Mouse (Mus musculus) ovary, adult 18-20 months (tissue): ENCODE data around the gene Etnk2.

Experiments
- DNase-seq: peaks from one replicate; pipeline ENCODE4 v3.0.0; 2022; ENCODE audit warnings: low spot score, mixed read lengths

Gene Etnk2

DNA sequence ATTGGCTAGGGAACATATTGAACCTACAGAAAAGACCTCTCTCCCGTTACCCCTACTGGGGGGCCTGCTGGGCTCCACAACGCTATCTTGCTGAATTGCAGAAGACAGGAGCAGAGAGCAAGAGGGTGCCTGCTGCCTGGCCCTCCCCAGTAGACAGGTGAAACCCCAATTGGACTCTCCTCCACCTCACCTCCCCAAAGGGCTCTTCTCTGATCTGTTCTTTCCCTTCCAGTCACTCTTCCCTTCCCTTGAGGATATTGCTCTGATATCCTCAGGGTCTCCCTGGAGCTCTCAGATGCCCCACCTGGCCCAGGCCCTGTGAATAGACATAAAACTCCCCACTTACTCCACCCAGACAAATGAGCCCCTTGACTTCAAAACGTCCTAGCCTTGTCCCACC, 53.7 kb downstream of the Etnk2 start:
- no peak for DNase-seq

- DNase-seq, result no peak
Measured at GRCm38 (mm10) chr1:133417539-133417938, 54.2 kb downstream of the Etnk2 start.

- DNase-seq, result peak; percentile 76
Measured at GRCm38 (mm10) chr1:133418164-133418800, 54.9 kb downstream of the Etnk2 start.

DNA sequence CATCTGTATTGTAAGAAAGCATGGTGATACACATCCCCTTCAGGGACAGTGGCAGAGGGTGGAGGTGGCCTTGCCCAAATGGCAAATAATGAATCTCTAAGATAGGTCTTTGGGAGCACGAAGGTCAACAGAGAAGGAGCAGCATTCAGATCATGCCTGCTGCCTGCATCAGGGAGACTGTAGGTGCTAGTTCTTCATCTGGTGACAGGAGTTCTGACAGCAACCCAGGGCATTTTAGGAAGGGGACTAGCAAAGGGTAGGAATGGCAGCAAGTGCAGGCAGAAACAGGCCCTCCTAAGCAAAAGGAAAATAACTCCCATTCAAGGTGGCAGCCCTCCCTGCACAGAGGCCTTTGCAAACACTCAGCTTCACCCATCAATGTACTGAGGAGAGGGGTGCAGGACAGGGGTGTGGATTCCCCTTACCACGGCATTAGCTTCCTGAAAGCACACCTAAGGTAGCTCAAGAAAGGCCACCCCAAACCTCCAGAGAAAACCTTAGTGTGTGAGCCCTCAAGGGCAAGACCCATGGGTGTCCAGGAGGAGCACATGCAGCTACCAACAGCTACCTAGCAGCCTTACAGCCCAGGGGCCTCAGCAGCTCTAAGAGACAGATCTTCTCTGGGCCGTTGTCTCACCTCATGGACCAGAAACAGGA, 55.9 kb downstream of the Etnk2 start:
- DNase-seq, result no peak

DNA sequence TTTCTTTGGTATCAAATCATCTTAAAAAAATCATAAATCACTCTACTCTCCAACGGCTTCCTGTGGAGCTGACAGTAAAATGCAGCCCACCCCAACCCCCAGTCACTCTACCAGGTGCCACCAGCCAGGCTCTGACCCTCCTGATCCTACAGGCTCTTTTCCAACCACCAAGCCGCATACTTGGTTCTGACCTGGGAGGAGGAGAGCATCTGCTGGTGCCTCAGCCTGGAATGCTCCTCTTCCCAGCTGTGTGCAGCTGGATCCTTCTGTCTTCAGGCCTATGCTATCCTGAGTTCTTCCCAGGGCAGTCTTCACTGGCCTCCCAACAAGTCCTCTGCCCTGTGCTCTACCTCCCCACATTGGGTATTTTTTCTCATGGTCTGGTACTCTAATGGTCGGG, 57.1 kb downstream of the Etnk2 start:
- DNase-seq, result no peak

- DNase-seq, result no peak
Measured at GRCm38 (mm10) chr1:133421061-133421460, 57.7 kb downstream of the Etnk2 start.

GRCm38 (mm10) chr1:133421975-133422570, 58.7 kb downstream of the Etnk2 start:
- DNase-seq, result no peak

GRCm38 (mm10) chr1:133422615-133423161, 59.3 kb downstream of the Etnk2 start:
- no peak for DNase-seq

- no peak for DNase-seq
Measured at GRCm38 (mm10) chr1:133423166-133423542, 59.8 kb downstream of the Etnk2 start.

DNA sequence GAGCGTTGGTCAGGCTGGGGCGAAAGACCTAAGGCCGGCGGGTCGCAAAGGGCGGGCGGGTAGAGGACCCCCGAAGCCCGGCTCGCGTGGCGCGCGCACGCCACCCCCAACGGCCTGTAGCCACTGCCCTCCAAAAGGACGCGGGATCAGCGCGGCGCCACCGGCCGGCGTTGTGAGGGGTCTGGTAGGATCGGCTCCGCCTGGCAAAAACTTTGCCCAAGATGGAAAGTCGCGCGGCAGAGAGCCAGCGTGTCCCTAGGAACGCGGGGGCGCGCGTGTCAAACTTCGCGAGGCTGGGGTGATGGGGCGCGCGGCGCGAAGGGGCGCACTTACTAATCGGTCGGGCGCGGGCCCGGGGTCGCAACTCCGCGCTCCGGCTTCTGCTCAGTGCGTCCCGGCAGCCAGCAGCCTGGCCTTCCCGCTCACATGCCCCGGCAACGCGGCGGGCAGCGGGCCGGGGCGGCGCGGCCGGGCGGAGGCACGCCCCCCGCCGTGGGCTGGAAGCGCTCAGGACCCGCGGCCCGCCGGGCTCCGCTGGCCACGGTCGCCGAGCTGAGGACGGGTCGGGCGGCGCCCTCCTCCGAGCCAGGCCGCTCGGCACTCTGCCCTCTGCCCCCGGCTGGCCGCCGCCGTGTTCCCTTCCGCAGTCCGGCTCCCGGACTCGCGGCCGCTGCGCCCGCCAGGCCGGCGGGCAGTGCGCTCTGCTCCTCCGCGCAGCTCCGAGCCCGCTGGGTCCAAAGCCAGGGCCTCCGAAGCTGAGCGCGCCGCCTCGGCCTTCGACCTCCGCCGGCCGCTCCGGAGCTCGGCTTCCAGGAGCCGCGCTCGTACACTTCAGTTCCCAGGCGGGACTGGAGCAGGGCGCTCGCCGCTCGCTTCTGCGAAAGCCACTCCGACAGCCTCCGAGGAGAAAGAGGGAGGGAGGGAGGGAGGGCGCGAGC, 60.4 kb downstream of the Etnk2 start, which contains the start of gene Sox13:
Sox13 (minus strand) TSS at position 835 of the 938 bp plus-strand sequence.
- DNase-seq, result peak; percentile 61

- no peak for DNase-seq
Measured at GRCm38 (mm10) chr1:133424547-133425140, 61.3 kb downstream of the Etnk2 start.
